Mouse (Mus musculus) lung, adult 18-20 months (tissue): ENCODE measurements around the gene Sh3bp2.
"Not testable (repeated sequence)": the region's sequence is repeated elsewhere in the genome, so short reads cannot be mapped to it uniquely, and the experiment has no call there.

Experiments used
- DNase-seq, 2 experiments: peaks; one replicate each; pipeline ENCODE4 v3.0.0; 2022; ENCODE audit warnings: mixed read lengths in 2 of 2

Gene Sh3bp2

GRCm38 (mm10) chr5:34527352-34527751 lies 1.7 kb downstream of the Sh3bp2 start:
- no peak for DNase-seq

GRCm38 (mm10) chr5:34528724-34529123 lies 3.1 kb downstream of the Sh3bp2 start:
- peak in 1 of 2 experiments; percentile 30 for DNase-seq

DNA sequence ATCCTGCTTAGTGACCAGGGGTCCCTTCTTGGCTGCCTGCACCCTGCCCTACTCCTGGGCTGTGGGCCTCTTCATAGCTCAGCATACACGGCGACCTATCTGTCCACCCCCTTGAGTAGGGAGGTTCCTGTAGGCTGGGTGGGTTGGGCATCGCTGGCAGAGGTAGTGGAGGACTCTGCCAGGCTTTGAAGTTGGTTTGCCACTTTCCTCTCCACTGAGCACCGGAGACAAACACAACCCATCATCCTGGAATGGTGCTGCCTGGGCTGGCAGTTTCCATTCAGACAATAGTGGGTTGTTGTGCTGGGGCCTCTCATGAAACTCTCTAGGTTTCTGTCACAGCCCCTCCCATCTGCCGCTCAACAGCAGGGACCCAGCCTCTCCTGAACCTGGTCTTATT lies 4.5 kb downstream of the Sh3bp2 start:
- no peak for DNase-seq

- peak in 1 of 2 experiments; percentile 50 for DNase-seq
These were observed 5.0 kb downstream of the Sh3bp2 start for GRCm38 (mm10) chr5:34530687-34531086.

GRCm38 (mm10) chr5:34533066-34533465 lies 7.4 kb downstream of the Sh3bp2 start:
- no peak for DNase-seq

DNA sequence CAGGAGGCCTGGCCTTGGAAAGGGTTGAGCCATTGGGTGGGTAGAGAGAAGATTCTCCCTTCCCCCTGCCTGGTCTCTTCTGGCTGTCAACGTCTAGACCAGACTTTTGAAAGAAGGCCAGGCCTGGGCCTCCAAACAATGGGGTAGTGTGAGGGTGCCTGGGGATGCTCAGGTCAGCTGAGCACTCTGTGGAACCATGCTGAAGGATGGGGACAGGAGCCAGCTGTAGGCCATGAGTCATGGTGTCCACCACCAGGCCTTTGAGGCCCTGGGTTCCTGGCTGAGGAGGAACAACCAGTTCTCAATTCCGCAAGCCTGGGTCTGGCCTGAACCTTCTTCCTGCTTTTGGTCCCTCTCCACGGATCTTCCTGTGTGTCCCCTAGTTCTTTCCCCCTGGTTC lies 8.2 kb downstream of the Sh3bp2 start:
- DNase-seq = peak; percentile 37 to 46

DNA sequence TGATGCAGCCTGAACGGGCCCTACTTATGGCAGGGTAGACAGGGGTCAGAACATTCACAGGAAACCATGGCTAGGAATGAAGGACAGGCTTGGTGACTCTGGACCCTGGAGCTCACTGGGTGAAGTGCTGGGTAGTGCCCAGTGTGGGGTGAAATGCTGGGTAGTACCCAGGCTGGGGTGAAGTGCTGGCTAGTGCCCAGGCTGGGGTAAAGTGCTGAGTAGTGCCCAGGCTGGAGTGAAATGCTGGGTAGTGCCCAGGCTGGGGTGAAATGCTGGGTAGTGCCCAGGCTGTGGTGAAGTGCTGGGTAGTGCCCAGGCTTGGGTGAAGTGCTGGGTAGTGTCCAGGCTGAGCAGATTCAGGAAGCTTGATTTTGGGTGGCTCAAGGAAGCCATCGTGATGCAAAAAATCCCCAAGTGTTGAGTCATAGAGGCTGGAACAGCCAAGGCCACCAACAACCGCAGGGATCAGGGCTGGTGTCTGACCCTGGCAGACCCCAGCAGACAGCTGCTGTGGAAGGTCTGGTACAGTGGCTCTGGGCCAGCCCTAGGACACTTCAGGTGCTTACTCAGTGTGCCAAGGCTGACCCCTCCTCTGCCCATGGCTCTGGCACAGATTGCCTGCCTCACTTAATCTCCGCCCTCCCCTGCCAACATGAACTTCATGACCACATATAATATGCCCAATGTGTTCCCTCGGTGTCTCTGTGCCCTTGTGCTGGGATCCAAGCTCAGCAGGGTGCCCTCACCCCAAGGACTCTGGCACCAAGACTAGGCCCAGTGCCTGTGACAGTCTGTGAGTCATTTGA lies 9.3 kb downstream of the Sh3bp2 start:
- peak; percentile 36 to 58 for DNase-seq

DNA sequence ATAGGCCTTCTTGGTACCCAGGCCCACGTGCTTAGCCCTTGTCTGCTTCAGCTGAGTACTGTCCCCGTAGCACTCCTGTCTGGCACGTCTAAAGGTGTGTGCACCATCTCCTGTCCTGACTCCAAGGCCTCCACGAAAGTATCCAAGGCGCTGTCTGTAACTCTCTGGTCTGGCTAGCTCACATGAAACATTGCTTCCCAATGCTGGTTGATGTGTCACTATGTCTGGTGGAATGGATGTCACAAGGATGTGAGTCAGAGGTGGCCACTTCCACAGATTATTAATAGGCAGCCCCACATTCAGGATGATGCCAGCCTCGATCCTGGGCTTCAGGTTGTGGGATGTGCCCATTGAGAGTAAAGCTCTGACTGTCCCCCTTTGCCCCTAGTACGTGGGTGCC lies 10.2 kb downstream of the Sh3bp2 start:
- DNase-seq = no peak

GRCm38 (mm10) chr5:34538079-34538478 lies 12.4 kb downstream of the Sh3bp2 start:
- DNase-seq = no peak

DNA sequence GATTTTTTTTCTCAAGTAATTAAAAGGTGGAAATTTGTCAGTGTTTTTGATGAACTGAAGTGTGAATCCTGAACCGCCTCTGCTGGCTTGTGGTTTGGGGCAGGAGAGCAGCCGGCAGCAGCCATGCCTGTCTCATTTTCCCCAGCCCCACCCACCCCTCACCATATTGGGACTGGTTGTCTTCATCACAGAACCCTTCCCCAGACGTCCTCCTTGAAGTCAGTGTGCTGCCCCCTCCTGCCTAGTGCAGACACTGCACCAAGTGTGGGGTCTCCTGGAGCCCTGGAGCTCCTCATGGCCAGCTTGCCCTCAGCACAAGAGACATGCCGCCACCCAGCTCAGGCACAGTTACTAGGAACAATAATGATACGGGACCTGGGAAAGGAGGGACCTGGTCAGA lies 12.9 kb downstream of the Sh3bp2 start:
- DNase-seq = peak; percentile 36 to 42

DNA sequence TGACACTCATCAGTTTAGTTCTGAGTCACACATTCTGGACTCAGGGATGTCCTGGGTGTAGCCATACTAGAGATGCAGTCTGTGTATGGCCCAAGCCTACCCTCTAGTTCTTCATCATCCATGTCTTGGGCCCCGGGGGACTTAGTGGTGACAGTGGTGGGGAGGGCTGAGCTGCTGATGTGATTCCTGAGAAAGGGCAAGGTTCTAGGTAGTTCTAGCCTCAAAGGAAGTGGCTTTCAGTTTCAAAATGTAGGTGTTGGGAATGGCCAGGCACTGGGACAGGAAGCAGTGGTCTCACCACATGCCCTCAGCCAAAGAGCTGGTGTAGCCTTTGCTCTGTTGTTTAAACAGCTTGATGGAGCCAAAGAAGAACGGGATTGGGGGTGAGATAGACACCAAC lies 13.5 kb downstream of the Sh3bp2 start:
- no peak for DNase-seq

GRCm38 (mm10) chr5:34542166-34542565 lies 16.5 kb downstream of the Sh3bp2 start:
- no peak for DNase-seq

DNA sequence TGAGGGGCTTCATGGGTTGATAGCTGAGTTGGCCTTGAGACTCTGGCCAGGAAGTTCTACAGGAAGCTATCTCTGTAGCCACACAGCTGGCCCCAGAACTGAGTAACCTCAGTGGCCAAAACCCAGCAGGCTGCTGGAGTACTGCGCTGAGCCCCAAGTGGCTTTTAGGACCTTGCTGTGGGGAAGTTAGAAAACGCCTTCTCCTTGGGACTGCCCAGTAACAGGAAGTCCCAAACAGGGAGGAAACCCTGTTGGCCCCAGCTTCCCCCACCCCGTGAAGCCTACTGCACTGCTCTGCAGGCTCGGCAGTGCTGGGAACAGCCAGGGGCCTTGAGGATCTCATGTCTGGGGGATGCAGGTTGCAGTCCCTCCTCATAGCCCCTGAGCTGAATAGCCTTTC lies 17.5 kb downstream of the Sh3bp2 start:
- DNase-seq = peak; percentile 34 to 43

DNA sequence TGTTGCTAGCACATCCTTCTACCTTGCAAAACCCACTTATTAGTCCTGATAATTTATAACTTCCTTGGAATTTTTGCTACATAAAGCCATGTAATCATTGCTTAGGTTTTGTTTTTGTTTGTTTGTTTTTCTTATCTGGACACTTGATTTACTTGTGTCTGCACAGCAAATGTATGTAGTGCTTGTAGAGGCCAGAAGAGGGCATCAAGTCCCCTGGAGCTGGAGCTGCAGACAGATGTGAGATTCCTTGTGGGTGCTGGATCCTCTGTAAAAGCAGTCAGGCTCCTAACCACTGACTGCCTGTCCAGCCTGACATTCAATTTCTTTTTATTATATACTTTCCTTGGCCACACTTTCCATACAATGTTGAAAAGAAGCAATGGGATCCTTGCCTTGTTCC lies 21.8 kb downstream of the Sh3bp2 start:
- DNase-seq = peak in 1 of 2 experiments; percentile 55

DNA sequence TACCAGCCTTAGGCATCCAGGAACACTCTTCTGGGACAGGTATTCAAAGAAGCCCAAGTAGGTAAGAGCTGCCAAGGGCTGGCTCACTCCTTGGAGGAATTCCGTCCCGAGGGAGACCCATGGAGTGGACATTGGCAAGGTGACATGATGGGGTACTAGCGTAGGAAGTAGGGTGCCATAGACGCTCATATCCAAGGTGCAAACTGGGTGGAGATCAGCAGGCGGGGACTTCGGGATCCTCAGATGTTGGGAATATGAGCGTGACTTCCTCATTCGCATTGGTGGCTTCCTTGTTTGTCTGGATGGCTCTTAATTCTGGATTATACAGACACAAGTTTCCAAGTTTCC lies 23.5 kb downstream of the Sh3bp2 start:
- DNase-seq = no peak

GRCm38 (mm10) chr5:34549483-34550221 lies 24.0 kb downstream of the Sh3bp2 start:
- peak; percentile 46 to 59 for DNase-seq

DNA sequence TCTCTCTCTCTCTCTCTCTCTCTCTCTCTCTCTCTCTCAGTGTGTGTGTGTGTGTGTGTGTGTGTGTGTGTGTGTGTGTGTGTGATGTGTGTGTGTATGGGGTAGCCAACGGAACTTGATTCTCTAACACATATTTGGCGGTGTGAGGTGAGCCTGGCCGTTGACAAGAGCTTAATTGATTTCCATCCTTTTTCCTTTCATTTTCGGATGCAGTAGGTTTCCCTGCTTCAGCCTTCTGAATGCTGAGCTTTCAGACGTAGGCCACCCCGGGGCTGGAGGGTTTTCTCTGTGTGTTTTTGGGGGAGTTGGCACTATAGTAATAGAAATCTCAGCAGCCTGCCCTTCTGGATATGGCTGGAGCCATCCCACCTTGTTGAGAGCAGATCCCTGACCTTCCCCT lies 24.6 kb downstream of the Sh3bp2 start:
- no peak for DNase-seq

DNA sequence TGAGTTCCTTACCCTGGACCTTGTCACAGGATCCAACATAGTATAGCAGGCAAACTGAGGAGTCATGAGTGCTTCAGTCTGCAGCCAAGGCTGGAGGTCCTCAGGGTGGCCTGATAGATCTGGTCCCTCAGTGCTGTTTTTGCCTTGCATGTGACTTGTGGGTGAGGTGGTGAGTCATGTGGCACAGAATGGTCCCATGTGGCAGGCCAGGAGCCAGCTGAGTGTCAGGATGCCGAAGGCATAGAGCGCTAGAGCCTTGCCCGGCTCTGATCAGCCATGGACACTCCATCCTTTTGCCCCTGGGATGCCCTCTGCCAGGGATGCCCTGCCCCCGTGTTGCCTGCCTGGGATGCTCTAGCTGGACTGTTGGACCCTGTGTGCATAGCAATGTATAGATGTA lies 26.2 kb downstream of the Sh3bp2 start:
- DNase-seq = no peak

DNA sequence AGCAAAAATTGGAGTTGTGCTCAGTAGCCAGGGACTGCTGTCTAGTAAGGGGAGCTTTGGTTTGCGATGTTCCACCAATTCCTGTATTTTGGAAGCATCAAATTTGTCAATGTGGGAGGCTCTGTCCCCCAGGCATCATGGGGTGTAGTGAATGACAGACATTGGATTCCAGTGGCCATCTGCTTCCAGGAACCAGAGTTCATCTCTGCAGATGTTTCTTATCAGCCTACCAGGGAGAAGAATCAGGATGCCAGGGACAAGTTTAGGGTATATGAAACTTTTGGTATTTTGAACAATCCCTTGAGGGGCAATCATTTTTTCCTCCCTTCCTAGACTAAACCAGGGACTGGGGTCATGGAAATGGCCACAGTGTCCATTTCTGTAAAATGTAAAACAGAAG lies 38.2 kb downstream of the Sh3bp2 start:
- no peak for DNase-seq

DNA sequence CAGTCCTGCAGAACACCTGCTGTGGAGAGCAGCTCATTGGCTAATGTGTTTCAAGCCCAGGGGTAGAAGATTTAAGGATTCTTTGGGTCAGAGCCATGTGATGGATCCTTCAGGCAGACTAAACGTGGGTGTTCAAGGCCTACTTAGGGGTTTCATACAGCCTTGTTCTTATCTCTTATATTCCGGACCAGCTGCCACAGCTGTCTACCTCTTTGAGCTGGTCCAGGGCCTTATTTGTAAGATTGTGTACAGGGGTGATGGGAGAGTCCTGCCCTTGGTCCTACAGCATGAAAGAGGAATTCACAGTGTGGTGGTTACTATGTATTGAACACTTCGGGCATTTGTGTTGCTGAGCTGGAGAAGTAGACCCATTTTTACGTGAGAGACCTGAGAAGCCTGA lies 38.7 kb downstream of the Sh3bp2 start:
- no peak for DNase-seq

- DNase-seq = peak; percentile 75 to 84
These were observed 40.1 kb downstream of the Sh3bp2 start for GRCm38 (mm10) chr5:34565545-34566283.

GRCm38 (mm10) chr5:34571551-34571950 lies 45.9 kb downstream of the Sh3bp2 start:
- DNase-seq = no peak

DNA sequence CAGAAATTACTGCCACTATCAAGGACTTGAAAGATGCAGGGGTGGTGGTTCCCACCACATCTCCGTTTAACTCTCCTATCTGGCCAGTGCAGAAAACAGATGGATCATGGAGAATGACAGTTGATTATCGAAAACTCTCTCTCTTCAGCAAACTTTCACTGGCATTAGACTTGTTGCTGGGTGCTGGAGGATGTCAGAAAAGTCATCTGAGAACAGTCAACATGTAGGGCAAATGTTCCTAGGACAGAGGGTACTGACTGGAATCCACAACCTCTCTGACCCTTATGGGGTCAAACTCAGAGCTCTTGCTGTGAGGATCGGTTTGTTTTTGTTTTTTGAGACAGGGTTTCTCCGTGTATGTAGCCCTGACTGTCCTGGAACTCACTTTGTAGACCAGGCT lies 46.9 kb downstream of the Sh3bp2 start:
- not testable (repeated sequence) for DNase-seq
